Mouse (Mus musculus): Measurements from ENCODE around the gene Olfr740. TPM values are rescaled to one million over a fixed set of nuclear protein-coding genes. Genes with fewer than 3 reads are reported as not detected.

Gene Olfr740
- not detected for total RNA-seq (2021)
- long read RNA-seq, experiment 1, result 0 reads
- long read RNA-seq, experiment 2, result 0 reads

GRCm38 (mm10) chr14:50445245-50445644 is at the start of gene Olfr740:
Gene Olfr740 (plus strand): TSS chr14:50445545.
- no peak for DNase-seq (ENCODE audit: extremely low spot score in 1 of 2, low spot score in 2 of 2)
- no peak within 1 kb of the TSS for H3K4me3 ChIP-seq
- no peak for TF ChIP-seq CTCF (IDR thresholded peaks at IDR 0.05)
- no peak within 1 kb of the TSS for H3K27ac ChIP-seq
- intact Hi-C loops (cut with DNase I), result no loop called here

GRCm38 (mm10) chr14:50407268-50407667 is 38.1 kb upstream of the Olfr740 start, which contains the start of gene Olfr738:
Gene Olfr738 (plus strand): TSS chr14:50407568.
- TF ChIP-seq CTCF (IDR thresholded peaks at IDR 0.05), result no peak
- no peak within 1 kb of the TSS for H3K27ac ChIP-seq
- H3K4me3 ChIP-seq, result no peak within 1 kb of the TSS
- no peak for DNase-seq (ENCODE audit: extremely low spot score in 1 of 2, low spot score in 2 of 2)
- intact Hi-C loops (cut with DNase I), result no loop called here

GRCm38 (mm10) chr14:50418326-50418725 is 27.0 kb upstream of the Olfr740 start, which contains the start of gene Olfr739:
Gene Olfr739 (plus strand): TSS chr14:50418626.
- DNase-seq (ENCODE audit: extremely low spot score in 1 of 2, low spot score in 2 of 2), result no peak
- H3K4me3 ChIP-seq, result no peak within 1 kb of the TSS
- intact Hi-C loops (cut with DNase I), result no loop called here
- H3K27ac ChIP-seq, result no peak within 1 kb of the TSS
- TF ChIP-seq CTCF (IDR thresholded peaks at IDR 0.05), result no peak

- Histone ChIP-seq H3K4me3 (no peak within 1 kb of the TSS), H3K27ac (no peak within 1 kb of the TSS)
- intact Hi-C loops (cut with DNase I), result no loop called here
- no peak for TF ChIP-seq CTCF (IDR thresholded peaks at IDR 0.05)
- DNase-seq (ENCODE audit: extremely low spot score in 1 of 2, low spot score in 2 of 2), result no peak
Measured at GRCm38 (mm10) chr14:50472438-50472837, 27.1 kb downstream of the Olfr740 start, which contains the start of gene Olfr741. Gene Olfr741 (plus strand): TSS chr14:50472738.

- TF ChIP-seq CTCF (IDR thresholded peaks at IDR 0.05), result no peak
- Histone ChIP-seq H3K27ac (no peak overlapping the region), H3K4me3 (no peak overlapping the region)
- intact Hi-C loops (cut with DNase I), result no loop called here
- no peak for DNase-seq (ENCODE audit: extremely low spot score in 1 of 2, low spot score in 2 of 2)
Measured at GRCm38 (mm10) chr14:50478406-50478805, 33.1 kb downstream of the Olfr740 start.

- H3K27ac ChIP-seq, result no peak within 1 kb of the TSS
- DNase-seq (ENCODE audit: extremely low spot score in 1 of 2, low spot score in 2 of 2), result no peak
- TF ChIP-seq CTCF (IDR thresholded peaks at IDR 0.05), result no peak
- intact Hi-C loops (cut with DNase I), result no loop called here
- H3K4me3 ChIP-seq, result no peak within 1 kb of the TSS
Measured at GRCm38 (mm10) chr14:50503300-50503699, 58.0 kb downstream of the Olfr740 start, which contains the start of gene Olfr742. Gene Olfr742 (plus strand): TSS chr14:50503600.

Other genes with a start within 250 kb of the Olfr740 start
- not detected for gene Olfr731, start 203.7 kb upstream of the Olfr740 start, total RNA-seq (2021)
- gene Olfr732, start 161.3 kb upstream of the Olfr740 start, total RNA-seq (2021), result not detected
- not detected for gene Olfr733, start 144.0 kb upstream of the Olfr740 start, total RNA-seq (2021)
- gene Olfr734, start 118.8 kb upstream of the Olfr740 start, total RNA-seq (2021), result not detected
- gene Olfr735, start 96.7 kb upstream of the Olfr740 start, total RNA-seq (2021), result not detected
- gene Tlr11, start 87.6 kb upstream of the Olfr740 start, total RNA-seq (2021), result not detected
- gene Olfr736, start 64.4 kb upstream of the Olfr740 start, total RNA-seq (2021), result not detected
- not detected for gene Olfr738, start 38.0 kb upstream of the Olfr740 start, total RNA-seq (2021)
- not detected for gene Olfr739, start 26.9 kb upstream of the Olfr740 start, total RNA-seq (2021)
- gene Olfr741, start 27.2 kb downstream of the Olfr740 start, total RNA-seq (2021), result not detected
- not detected for gene Olfr742, start 58.1 kb downstream of the Olfr740 start, total RNA-seq (2021)
- gene Olfr743, start 76.3 kb downstream of the Olfr740 start, total RNA-seq (2021), result not detected
- gene Olfr744, start 169.3 kb downstream of the Olfr740 start, total RNA-seq (2021), result not detected
- gene Olfr745, start 193.8 kb downstream of the Olfr740 start, total RNA-seq (2021), result not detected
- gene Olfr746, start 201.5 kb downstream of the Olfr740 start, total RNA-seq (2021), result not detected
- not detected for gene Olfr747, start 247.7 kb downstream of the Olfr740 start, total RNA-seq (2021)

Data from left cerebral cortex, adult 2 months (tissue).